Mouse (Mus musculus): ENCODE data around the gene Corin. TPM values are rescaled to one million over a fixed set of nuclear protein-coding genes. Genes with fewer than 3 reads are reported as not detected.

Corin gene
- total and polyA plus RNA-seq, 2 experiments, result 0.46 TPM; not detected in 1

GRCm38 (mm10) chr5:72315282-72315681 is 189.0 kb downstream of the Corin start:
- WGBS, result 78% methylated on average over 4 of the region's 4 CpGs
- Histone ChIP-seq H3K79me2 (ENCODE audit: control insufficient read depth, insufficient read depth, low read length) (no peaks in the 10 kb centered on the region), H3K4me1 (ENCODE audit: control insufficient read depth, insufficient read depth, low read length) (no peaks in the 10 kb centered on the region)

GRCm38 (mm10) chr5:72298418-72299104 is 205.7 kb downstream of the Corin start:
- TF ChIP-seq POLR2A (IDR thresholded peaks at IDR 0.05; ENCODE audit: extremely low read depth, insufficient read depth, low read length), result no peak
- no peak for TF ChIP-seq CTCF (IDR thresholded peaks at IDR 0.05; ENCODE audit: low read depth, low read length)
- WGBS, result 91% methylated on average over 10 of the region's 10 CpGs
- H3K79me2 ChIP-seq (ENCODE audit: control insufficient read depth, insufficient read depth, low read length), result no peaks in the 10 kb centered on the region

More at GRCm38 (mm10) chr5:72315282-72315681, 189.0 kb downstream of the Corin start:
- TF ChIP-seq POLR2A (IDR thresholded peaks at IDR 0.05; ENCODE audit: extremely low read depth, insufficient read depth, low read length) (no peak), CTCF (IDR thresholded peaks at IDR 0.05; ENCODE audit: low read depth, low read length) (no peak)
- no peak overlapping the region for H3K9ac ChIP-seq (ENCODE audit: low read depth, low read length)
- H3K27me3 ChIP-seq (ENCODE audit: control insufficient read depth, insufficient read depth, low read length), result no peaks in the 10 kb centered on the region
- DNase-seq (ENCODE audit: extremely low read depth, low read depth, low spot score), result no peak
- no peaks in the 10 kb centered on the region for H3K36me3 ChIP-seq (ENCODE audit: control insufficient read depth, insufficient read depth, low read length)
- H3K4me3 ChIP-seq (ENCODE audit: insufficient read depth, low read depth, low read length), result no peak overlapping the region
- H3K27ac ChIP-seq (replicated peaks; ENCODE audit: insufficient read depth, low read depth, low read length), result no peak overlapping the region

GRCm38 (mm10) chr5:72285077-72285476 is 219.2 kb downstream of the Corin start:
- H3K36me3 ChIP-seq (ENCODE audit: control insufficient read depth, insufficient read depth, low read length), result peaks cover 46% of the 10 kb centered on the region
- WGBS, result 71% methylated on average over 3 of the region's 3 CpGs
- no peak for DNase-seq (ENCODE audit: extremely low read depth, low read depth, low spot score)

More at GRCm38 (mm10) chr5:72298418-72299104, 205.7 kb downstream of the Corin start:
- H3K27me3 ChIP-seq (ENCODE audit: control insufficient read depth, insufficient read depth, low read length), result no peaks in the 10 kb centered on the region
- no peak overlapping the region for H3K9ac ChIP-seq (ENCODE audit: low read depth, low read length)
- no peaks in the 10 kb centered on the region for H3K4me1 ChIP-seq (ENCODE audit: control insufficient read depth, insufficient read depth, low read length)
- no peak for DNase-seq (ENCODE audit: extremely low read depth, low read depth, low spot score)
- H3K27ac ChIP-seq (replicated peaks; ENCODE audit: insufficient read depth, low read depth, low read length), result no peak overlapping the region
- no peak overlapping the region for H3K4me3 ChIP-seq (ENCODE audit: insufficient read depth, low read depth, low read length)
- H3K36me3 ChIP-seq (ENCODE audit: control insufficient read depth, insufficient read depth, low read length), result peaks cover 11% of the 10 kb centered on the region

GRCm38 (mm10) chr5:72282907-72283306 is 221.4 kb downstream of the Corin start:
- H3K27ac ChIP-seq (replicated peaks; ENCODE audit: insufficient read depth, low read depth, low read length), result no peak overlapping the region
- no peaks in the 10 kb centered on the region for H3K27me3 ChIP-seq (ENCODE audit: control insufficient read depth, insufficient read depth, low read length)
- 57% methylated on average over 2 of the region's 2 CpGs for WGBS
- H3K9ac ChIP-seq (ENCODE audit: low read depth, low read length), result no peak overlapping the region
- no peak overlapping the region for H3K4me3 ChIP-seq (ENCODE audit: insufficient read depth, low read depth, low read length)
- TF ChIP-seq CTCF (IDR thresholded peaks at IDR 0.05; ENCODE audit: low read depth, low read length), result no peak
- TF ChIP-seq POLR2A (IDR thresholded peaks at IDR 0.05; ENCODE audit: extremely low read depth, insufficient read depth, low read length), result no peak
- H3K36me3 ChIP-seq (ENCODE audit: control insufficient read depth, insufficient read depth, low read length), result peaks cover 37% of the 10 kb centered on the region
- no peak for DNase-seq (ENCODE audit: extremely low read depth, low read depth, low spot score)
- no peaks in the 10 kb centered on the region for H3K4me1 ChIP-seq (ENCODE audit: control insufficient read depth, insufficient read depth, low read length)
- no peaks in the 10 kb centered on the region for H3K79me2 ChIP-seq (ENCODE audit: control insufficient read depth, insufficient read depth, low read length)

More at GRCm38 (mm10) chr5:72285077-72285476, 219.2 kb downstream of the Corin start:
- no peak overlapping the region for H3K9ac ChIP-seq (ENCODE audit: low read depth, low read length)
- H3K4me1 ChIP-seq (ENCODE audit: control insufficient read depth, insufficient read depth, low read length), result no peaks in the 10 kb centered on the region
- no peaks in the 10 kb centered on the region for H3K27me3 ChIP-seq (ENCODE audit: control insufficient read depth, insufficient read depth, low read length)
- no peaks in the 10 kb centered on the region for H3K79me2 ChIP-seq (ENCODE audit: control insufficient read depth, insufficient read depth, low read length)
- no peak overlapping the region for H3K4me3 ChIP-seq (ENCODE audit: insufficient read depth, low read depth, low read length)
- H3K27ac ChIP-seq (replicated peaks; ENCODE audit: insufficient read depth, low read depth, low read length), result no peak overlapping the region
- TF ChIP-seq CTCF (IDR thresholded peaks at IDR 0.05; ENCODE audit: low read depth, low read length) (no peak), POLR2A (IDR thresholded peaks at IDR 0.05; ENCODE audit: extremely low read depth, insufficient read depth, low read length) (no peak)

- DNase-seq (ENCODE audit: extremely low read depth, low read depth, low spot score), result peak; percentile 26
- 47% methylated on average over 8 of the region's 8 CpGs for WGBS
- Histone ChIP-seq H3K27me3 (ENCODE audit: control insufficient read depth, insufficient read depth, low read length) (no peaks in the 10 kb centered on the region), H3K36me3 (ENCODE audit: control insufficient read depth, insufficient read depth, low read length) (peaks cover 11% of the 10 kb centered on the region; the same call in 1 of the 2 replicates), H3K9ac (ENCODE audit: low read depth, low read length) (no peak overlapping the region), H3K27ac (replicated peaks; ENCODE audit: insufficient read depth, low read depth, low read length) (no peak overlapping the region), H3K4me1 (ENCODE audit: control insufficient read depth, insufficient read depth, low read length) (no peaks in the 10 kb centered on the region), H3K79me2 (ENCODE audit: control insufficient read depth, insufficient read depth, low read length) (no peaks in the 10 kb centered on the region), H3K4me3 (ENCODE audit: insufficient read depth, low read depth, low read length) (no peak overlapping the region)
- no peak for TF ChIP-seq POLR2A (IDR thresholded peaks at IDR 0.05; ENCODE audit: extremely low read depth, insufficient read depth, low read length)
- TF ChIP-seq CTCF (IDR thresholded peaks at IDR 0.05; ENCODE audit: low read depth, low read length), result peak; percentile 44
These were observed 234.6 kb downstream of the Corin start for GRCm38 (mm10) chr5:72269652-72270051.

GRCm38 (mm10) chr5:72269204-72269603 is 235.1 kb downstream of the Corin start:
- H3K4me3 ChIP-seq (ENCODE audit: insufficient read depth, low read depth, low read length), result no peak overlapping the region
- no peaks in the 10 kb centered on the region for H3K27me3 ChIP-seq (ENCODE audit: control insufficient read depth, insufficient read depth, low read length)
- H3K36me3 ChIP-seq (ENCODE audit: control insufficient read depth, insufficient read depth, low read length), result peaks cover 11% of the 10 kb centered on the region; the same call in 1 of the 2 replicates
- DNase-seq (ENCODE audit: extremely low read depth, low read depth, low spot score), result no peak
- H3K4me1 ChIP-seq (ENCODE audit: control insufficient read depth, insufficient read depth, low read length), result no peaks in the 10 kb centered on the region
- 88% methylated on average over 10 of the region's 10 CpGs for WGBS
- H3K79me2 ChIP-seq (ENCODE audit: control insufficient read depth, insufficient read depth, low read length), result no peaks in the 10 kb centered on the region
- TF ChIP-seq CTCF (IDR thresholded peaks at IDR 0.05; ENCODE audit: low read depth, low read length) (no peak), POLR2A (IDR thresholded peaks at IDR 0.05; ENCODE audit: extremely low read depth, insufficient read depth, low read length) (no peak)
- H3K9ac ChIP-seq (ENCODE audit: low read depth, low read length), result no peak overlapping the region
- no peak overlapping the region for H3K27ac ChIP-seq (replicated peaks; ENCODE audit: insufficient read depth, low read depth, low read length)

Data from liver, adult 2 months (tissue).